Mouse (Mus musculus) intestine, embryonic 14.5 days (tissue): ENCODE measurements around the gene Ear1. TPM values are rescaled to one million over a fixed set of nuclear protein-coding genes. Genes with fewer than 3 reads are reported as not detected.
"Not testable (repeated sequence)": the region's sequence is repeated elsewhere in the genome, so short reads cannot be mapped to it uniquely, and the experiment has no call there.

Source experiments
- ATAC-seq: fragments of 200-750 bp; cut with Nextera tagmentation; replicated peaks from 2 replicates; pipeline ENCODE4 v1.8.0; 2017; ENCODE audit warnings: low read depth, moderate number of reproducible peaks, moderate TSS enrichment, moderate library complexity; ENCODE audit not compliant: low FRiP score, low TSS enrichment
- DNase-seq: peaks from one replicate; pipeline ENCODE4 v3.0.0-alpha.2; 2018; ENCODE audit warnings: low spot score
- H3K27ac ChIP-seq: fragments of 300-500 bp; sonication (generic); 2 replicates; pipeline ENCODE4 v1.5.1; 2014; ENCODE audit warnings: low read depth, mild to moderate bottlenecking, control low read depth
- H3K27me3 ChIP-seq: fragments of 300-500 bp; sonication (generic); replicated peaks from 2 replicates; pipeline ENCODE4 v1.6.1; 2014; ENCODE audit warnings: low read length, control low read depth; ENCODE audit not compliant: control insufficient read depth, insufficient read depth
- H3K36me3 ChIP-seq: fragments of 300-500 bp; sonication (generic); 2 replicates; pipeline ENCODE4 v1.6.1; 2014; ENCODE audit warnings: low read length, control low read depth; ENCODE audit not compliant: control insufficient read depth, insufficient read depth
- H3K4me1 ChIP-seq: fragments of 300-500 bp; sonication (generic); replicated peaks from 2 replicates; pipeline ENCODE4 v1.6.1; 2014; ENCODE audit warnings: low read length, control low read depth, mixed read lengths; ENCODE audit not compliant: control insufficient read depth, insufficient read depth
- H3K4me2 ChIP-seq: fragments of 300-500 bp; sonication (generic); 2 replicates; pipeline ENCODE4 v1.6.1; 2014; ENCODE audit warnings: low read length
- H3K4me3 ChIP-seq: fragments of 300-500 bp; sonication (generic); 2 replicates; pipeline ENCODE4 v1.5.1; 2014; ENCODE audit warnings: low read depth, low read length, control low read depth, mixed read lengths
- H3K9ac ChIP-seq: fragments of 300-500 bp; sonication (generic); 2 replicates; pipeline ENCODE4 v1.6.1; 2014; ENCODE audit warnings: mild to moderate bottlenecking, low read length
- H3K9me3 ChIP-seq: fragments of 300-500 bp; sonication (generic); 2 replicates; pipeline ENCODE4 v1.6.1; 2016; ENCODE audit warnings: low read length, control low read depth; ENCODE audit not compliant: control insufficient read depth
- WGBS: fragments of 180-500 bp; shearing (Covaris S2); extraction: QIAGEN DNeasy Blood & Tissue Kit; methylation state at CpG from one replicate; pipeline ENCODE4 v1.1.7; 2014; 5-methylcytosine and 5-hydroxymethylcytosine counted together
- polyA plus RNA-seq: library from polyadenylated mRNA; unstranded; fragments of >200 nt; fragmentation: Nextera tagmentation; extraction: Ambion mirVana; gene quantifications from 2 replicates; pipeline ENCODE4 v1.2.1, GENCODE M21; 2014

The Ear1 gene
- polyA plus RNA-seq = not detected in 2 replicates

DNA sequence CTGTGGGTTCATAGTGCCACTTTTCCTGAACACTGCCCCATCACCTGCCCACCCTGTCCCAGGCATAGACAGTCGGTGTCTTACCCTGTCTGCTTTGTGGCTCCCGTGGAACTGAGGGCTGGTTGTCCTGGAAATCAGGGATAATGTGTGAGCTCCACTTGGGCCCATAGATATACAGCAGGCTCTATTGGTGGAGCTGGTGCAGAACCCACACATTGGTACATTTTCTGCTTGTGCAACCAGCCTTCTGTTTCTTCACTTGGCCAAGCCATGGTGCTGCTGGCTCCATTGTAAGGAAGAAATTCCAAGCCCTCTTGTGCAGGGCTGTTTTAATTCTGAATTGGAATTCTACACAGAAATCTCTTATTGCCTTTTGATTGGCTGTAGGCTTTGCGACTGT lies at the start of gene Ear1:
Gene Ear1, minus strand, starts transcription at position 101 of the 400 bp plus-strand sequence.
- not testable (repeated sequence) for H3K27ac ChIP-seq, H3K36me3 ChIP-seq, ATAC-seq, H3K4me1 ChIP-seq, H3K27me3 ChIP-seq, H3K9me3 ChIP-seq, H3K4me2 ChIP-seq, H3K9ac ChIP-seq, DNase-seq, H3K4me3 ChIP-seq
- 79% methylated on average over 2 of the region's 3 CpGs for WGBS

DNA sequence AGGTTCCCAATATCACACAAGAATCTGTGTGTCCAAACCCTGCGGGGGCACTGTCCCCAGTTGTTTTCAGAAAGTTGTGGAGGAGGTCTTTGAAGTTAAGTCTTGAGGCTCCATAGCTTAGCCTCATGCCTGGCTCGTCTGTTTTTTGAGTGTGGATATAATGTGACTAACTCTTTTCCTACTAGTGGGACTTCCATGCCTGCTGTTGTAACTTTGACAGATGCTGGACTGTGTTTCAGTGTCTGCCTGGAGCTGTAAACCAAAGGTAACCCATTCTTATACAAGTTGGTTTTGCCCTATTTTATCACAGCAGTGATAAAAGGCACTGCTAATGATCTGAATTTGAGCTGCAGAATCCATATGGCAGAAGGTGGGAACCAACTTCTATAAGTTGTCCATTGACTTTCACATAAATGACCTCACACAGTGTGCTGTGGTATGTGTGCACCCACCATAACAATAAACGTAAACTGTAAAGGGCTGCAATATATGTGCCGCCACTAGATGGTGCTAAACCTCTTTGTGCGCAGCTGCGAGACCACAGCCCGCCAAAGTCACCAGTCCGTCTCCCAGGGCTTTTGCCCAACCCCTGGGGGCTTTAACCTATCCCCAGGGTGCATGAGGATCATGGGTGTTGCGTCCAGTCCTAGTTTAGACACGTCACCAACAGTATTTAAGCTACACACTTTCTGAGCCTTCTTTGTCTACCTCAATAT lies 49.5 kb upstream of the Ear1 start, which contains the start of gene Gm8113:
Gene Gm8113, plus strand, starts transcription at position 703 of the 716 bp plus-strand sequence.
- peak within 1 kb of the TSS; percentile 90 for H3K27ac ChIP-seq
- H3K4me2 ChIP-seq = peak within 1 kb of the TSS; percentile 48
- H3K36me3 ChIP-seq, H3K4me1 ChIP-seq, H3K27me3 ChIP-seq, H3K9me3 ChIP-seq: not testable (repeated sequence)
- H3K9ac ChIP-seq = peak within 1 kb of the TSS; percentile 74
- peak; percentile 95 for DNase-seq
- WGBS = 8% methylated on average over 10 of the region's 10 CpGs
- peak within 1 kb of the TSS; percentile 48 for H3K4me3 ChIP-seq
- peak; percentile 100 for ATAC-seq

DNA sequence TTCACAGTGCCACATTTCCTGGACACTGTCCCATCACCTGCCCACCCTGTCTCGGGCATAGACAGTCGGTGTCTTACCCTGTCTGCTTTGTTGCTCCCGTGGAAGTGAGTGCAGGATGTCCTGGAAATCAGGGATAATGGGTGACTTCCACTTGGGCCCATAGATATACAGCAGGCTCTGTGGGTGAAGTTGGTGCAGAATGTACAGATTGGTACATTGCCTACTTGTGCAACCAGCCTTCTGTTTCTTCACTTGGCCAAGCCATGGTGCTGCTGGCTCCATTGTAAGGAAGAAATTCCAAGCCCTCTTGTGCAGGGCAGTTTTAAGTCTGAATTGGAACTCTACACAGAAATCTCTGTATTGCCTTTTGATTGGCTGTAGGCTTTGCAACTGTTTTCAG lies 48.1 kb upstream of the Ear1 start, which contains the start of gene Ear10:
Gene Ear10, minus strand, starts transcription at position 101 of the 400 bp plus-strand sequence.
- not testable (repeated sequence) for H3K4me3 ChIP-seq, H3K4me1 ChIP-seq, DNase-seq, H3K36me3 ChIP-seq, ATAC-seq, H3K9me3 ChIP-seq, H3K27ac ChIP-seq, H3K27me3 ChIP-seq, H3K9ac ChIP-seq, H3K4me2 ChIP-seq
- 90% methylated on average over 3 of the region's 3 CpGs for WGBS

DNA sequence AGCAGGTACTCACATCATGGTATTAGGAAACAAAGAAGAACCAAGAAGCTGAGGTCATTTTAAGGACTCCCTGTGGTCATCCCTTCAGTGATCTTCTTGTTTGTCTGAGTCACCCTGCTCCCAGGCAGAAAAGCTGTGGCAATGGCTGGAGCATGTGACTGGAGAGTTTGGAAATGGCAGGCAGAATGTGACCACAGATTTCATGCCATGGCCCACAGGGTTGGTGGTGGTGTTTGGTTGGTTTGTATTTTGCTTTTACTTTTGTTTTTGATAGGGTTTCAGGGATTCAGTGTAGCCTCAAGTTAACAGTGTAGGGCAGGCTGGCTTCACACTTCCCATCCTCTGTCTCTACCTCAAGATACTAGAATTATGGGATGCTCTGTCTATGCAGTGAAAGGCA lies 42.9 kb upstream of the Ear1 start:
- H3K9ac ChIP-seq, H3K4me3 ChIP-seq, DNase-seq, H3K4me1 ChIP-seq, H3K27me3 ChIP-seq, H3K36me3 ChIP-seq, H3K9me3 ChIP-seq, ATAC-seq, H3K27ac ChIP-seq, H3K4me2 ChIP-seq: not testable (repeated sequence)

DNA sequence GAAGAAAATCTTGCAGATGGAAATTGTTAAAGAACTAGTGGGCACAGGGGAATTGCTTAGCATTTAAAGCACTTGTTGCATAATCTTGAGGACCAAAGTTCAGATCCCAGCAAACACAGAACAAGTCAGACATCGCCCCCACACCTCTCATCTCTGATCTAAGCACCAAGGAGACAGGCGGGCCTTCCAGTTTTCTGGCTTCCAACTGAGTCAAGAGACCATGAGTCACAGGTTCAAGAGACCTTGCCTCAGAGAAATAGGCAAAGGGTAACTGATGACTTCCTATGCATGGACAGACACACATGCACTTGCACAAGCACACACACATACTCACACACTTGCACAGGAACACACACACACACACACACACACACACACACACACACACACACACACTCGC lies 23.3 kb upstream of the Ear1 start:
- not testable (repeated sequence) for H3K9ac ChIP-seq, H3K27me3 ChIP-seq, H3K27ac ChIP-seq, DNase-seq, ATAC-seq, H3K4me2 ChIP-seq, H3K9me3 ChIP-seq, H3K4me3 ChIP-seq, H3K36me3 ChIP-seq, H3K4me1 ChIP-seq
- 83% methylated on average over 3 of the region's 3 CpGs for WGBS

DNA sequence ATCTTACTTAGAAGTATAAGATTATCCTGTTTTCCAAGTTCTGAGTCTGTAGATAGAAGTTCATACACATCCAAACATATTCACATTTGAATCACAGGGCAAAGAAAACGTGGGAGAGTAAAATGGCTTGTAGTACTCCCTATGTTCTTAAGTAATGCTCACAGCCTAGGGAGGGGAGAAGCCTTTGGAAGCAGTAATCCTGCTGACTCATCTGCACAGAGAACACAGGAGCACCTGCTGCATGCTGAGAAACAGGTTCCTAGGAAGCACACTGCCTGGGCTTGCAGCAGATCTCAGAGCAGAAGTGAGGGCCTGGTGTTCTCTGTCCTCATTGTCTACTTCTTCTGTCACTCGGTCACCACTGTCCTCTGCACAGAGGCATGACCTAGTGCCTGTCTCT lies 20.0 kb upstream of the Ear1 start:
- H3K4me2 ChIP-seq, H3K27me3 ChIP-seq, H3K4me1 ChIP-seq, H3K9ac ChIP-seq, H3K27ac ChIP-seq, DNase-seq, H3K9me3 ChIP-seq, ATAC-seq, H3K4me3 ChIP-seq, H3K36me3 ChIP-seq: not testable (repeated sequence)
- WGBS = 40% methylated on average over 1 of the region's 2 CpGs

DNA sequence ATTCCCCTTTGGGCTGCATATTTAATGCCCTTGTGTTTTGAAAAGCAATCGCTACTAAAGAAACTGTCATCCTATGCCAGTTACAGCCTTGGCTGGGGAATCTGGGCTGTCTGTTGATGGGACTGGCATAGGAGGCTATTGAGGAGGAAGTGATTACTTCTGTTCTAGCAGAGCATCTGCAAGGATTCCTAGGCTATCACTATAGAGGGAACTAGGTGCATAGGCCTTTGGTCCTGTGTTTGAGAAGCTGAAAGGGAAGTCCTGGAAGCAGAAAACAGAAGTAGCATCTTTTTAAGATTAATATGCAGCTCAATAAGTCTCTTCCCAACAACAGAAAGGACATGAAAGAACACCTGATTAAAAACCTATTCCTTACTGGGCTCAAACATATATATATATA lies 16.0 kb upstream of the Ear1 start:
- not testable (repeated sequence) for ATAC-seq, H3K9me3 ChIP-seq, H3K4me3 ChIP-seq, H3K4me2 ChIP-seq, H3K36me3 ChIP-seq, H3K27ac ChIP-seq, H3K9ac ChIP-seq, DNase-seq, H3K4me1 ChIP-seq, H3K27me3 ChIP-seq
- 75% methylated on average over 1 of the region's 1 CpGs for WGBS

DNA sequence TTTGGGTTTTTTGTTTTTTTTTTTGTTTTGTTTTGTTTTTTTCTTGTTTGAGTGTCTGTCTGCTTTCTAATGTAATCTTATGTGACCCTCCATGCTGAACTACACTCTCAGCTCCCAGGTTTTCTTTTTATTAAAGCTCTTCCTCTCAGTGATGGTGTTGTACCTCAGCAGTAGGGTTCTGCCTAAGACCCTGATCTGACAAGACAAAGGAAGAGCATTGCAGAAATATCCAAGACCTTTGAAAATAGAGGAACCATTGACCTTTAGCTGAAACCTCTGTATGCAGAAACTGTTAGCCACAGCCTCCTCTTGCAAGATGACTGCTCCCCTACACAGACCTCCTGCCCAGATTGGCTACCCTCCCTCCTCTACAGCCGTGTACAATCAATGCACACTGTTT lies 10.9 kb upstream of the Ear1 start:
- WGBS = 58% methylated on average over 1 of the region's 1 CpGs
- H3K9ac ChIP-seq = not testable (repeated sequence)

DNA sequence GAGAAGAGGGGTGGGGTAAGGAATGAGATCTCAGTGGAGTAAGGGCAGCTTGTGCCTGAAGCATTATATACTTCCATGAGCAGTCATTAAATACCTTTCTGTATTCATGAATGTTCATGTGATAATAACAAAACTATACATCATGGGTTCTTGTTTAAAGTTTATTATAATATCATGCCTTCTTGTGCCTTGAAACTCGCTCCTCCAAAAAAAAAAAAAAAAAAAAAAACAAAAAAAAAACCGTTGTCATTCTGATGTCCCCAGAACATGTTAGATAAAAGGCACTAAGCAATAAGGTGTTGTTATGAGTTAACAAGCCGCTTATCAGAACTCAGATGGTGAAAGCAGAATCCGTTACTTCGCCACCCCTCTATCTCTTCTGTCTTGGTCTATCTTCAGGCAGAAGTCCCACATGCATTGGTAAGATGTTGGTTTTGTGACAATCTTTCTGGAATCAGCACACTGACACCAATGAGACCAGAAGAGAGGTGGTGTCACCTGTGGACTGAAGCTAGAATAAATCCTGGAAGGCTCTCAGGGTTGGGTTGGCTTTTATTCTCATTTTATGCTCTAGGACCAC lies 4.7 kb upstream of the Ear1 start:
- 85% methylated on average over 5 of the region's 5 CpGs for WGBS

More for the DNA sequence above, 10.9 kb upstream of the Ear1 start:
- not testable (repeated sequence) for H3K9me3 ChIP-seq, H3K4me3 ChIP-seq, H3K27me3 ChIP-seq, DNase-seq, H3K4me1 ChIP-seq, ATAC-seq, H3K4me2 ChIP-seq, H3K27ac ChIP-seq, H3K36me3 ChIP-seq

More for the DNA sequence above, 4.7 kb upstream of the Ear1 start:
- H3K9ac ChIP-seq, H3K9me3 ChIP-seq, H3K36me3 ChIP-seq, ATAC-seq, DNase-seq, H3K27ac ChIP-seq, H3K27me3 ChIP-seq, H3K4me2 ChIP-seq, H3K4me3 ChIP-seq, H3K4me1 ChIP-seq: not testable (repeated sequence)
